Mouse (Mus musculus): ENCODE results near the gene Vmn2r38.
"Not testable (repeated sequence)": the region's sequence is repeated elsewhere in the genome, so short reads cannot be mapped to it uniquely, and the experiment has no call there.

Vmn2r38 gene

DNA sequence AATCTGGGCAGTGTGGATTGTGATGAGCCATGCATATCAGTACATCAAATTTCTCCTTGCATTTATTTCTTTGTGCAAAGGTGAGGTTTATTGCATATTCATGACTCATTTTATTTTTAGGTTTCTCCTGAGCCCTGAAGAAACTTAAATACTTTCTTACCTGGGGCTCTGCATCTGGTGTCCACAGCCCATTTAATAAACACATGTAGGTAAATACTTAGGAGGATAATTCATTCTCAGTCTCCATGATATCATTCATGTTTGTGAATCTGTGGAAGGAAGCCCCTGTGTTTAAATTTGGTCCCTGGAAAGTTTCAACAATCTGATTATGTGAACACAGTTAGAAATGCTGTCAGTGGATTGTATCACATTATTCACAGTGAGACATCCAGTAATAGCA lies at the start of gene Vmn2r38:
Gene Vmn2r38 (minus strand): TSS at position 101 of the 400 bp plus-strand sequence.
- not testable (repeated sequence) for DNase-seq

DNA sequence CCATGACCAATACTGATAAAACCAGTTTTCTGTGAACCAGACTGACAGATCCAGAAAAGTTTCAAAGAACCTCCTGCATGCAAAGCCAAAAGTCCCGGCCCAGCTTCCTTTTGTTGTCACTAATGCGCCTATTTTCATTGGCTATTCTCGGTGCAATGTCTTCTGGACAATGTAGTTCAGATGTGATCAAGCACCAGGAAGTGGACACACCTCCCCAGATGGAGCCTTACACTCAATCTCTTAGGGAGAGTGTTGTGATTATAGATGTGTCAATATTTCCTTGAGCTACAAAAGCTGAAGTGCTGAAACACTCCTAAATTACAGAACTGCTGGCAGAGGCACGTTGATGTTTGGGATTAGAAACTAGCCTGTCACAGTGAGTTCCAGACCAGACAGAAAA lies 32.3 kb downstream of the Vmn2r38 start:
- not testable (repeated sequence) for DNase-seq

DNA sequence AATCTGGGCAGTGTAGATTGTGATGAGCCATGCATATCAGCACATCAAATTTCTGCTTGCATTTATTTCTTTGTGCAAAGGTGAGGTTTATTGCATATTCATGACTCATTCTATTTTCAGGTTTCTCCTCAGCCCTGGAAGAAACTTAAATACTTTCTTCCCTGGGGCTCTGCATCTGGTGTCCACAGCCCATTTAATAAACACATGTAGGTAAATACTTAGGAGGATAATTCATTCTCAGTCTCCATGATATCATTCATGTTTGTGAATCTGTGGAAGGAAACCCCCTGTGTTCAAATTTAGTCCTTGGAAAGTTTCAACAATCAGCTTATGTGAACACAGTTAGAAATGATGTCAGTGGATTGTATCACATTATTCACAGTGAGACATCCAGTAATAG lies 67.0 kb downstream of the Vmn2r38 start, which contains the start of gene Vmn2r39:
Gene Vmn2r39 (minus strand): TSS at position 101 of the 400 bp plus-strand sequence.
- DNase-seq, result not testable (repeated sequence)
